Mouse (Mus musculus) CD4-positive, CD25-positive, alpha-beta regulatory T cell (primary cell): ENCODE data around the gene Chrm3. TPM values are rescaled to one million over a fixed set of nuclear protein-coding genes. Genes with fewer than 3 reads are reported as not detected.

Experiments used
- polyA plus RNA-seq: library from polyadenylated mRNA; unstranded; fragments of 100-300 nt; shearing (Covaris generic); gene quantifications from one replicate; pipeline ENCODE4 v1.2.1, GENCODE M21; 2017

Gene Chrm3
- polyA plus RNA-seq = 1.0 TPM

GRCm38 (mm10) chr13:10360777-10361176, at the start of gene Chrm3:
Gene Chrm3, minus strand, starts transcription at chr13:10360847.

